Mouse (Mus musculus) yolk sac, embryonic 10.5 days (tissue): ENCODE results near the gene Cyp1a1.

ENCODE experiments used
- DNase-seq: peaks from one replicate; pipeline ENCODE4 v3.0.0-alpha.2; 2017; ENCODE audit warnings: low spot score

The Cyp1a1 gene

DNA sequence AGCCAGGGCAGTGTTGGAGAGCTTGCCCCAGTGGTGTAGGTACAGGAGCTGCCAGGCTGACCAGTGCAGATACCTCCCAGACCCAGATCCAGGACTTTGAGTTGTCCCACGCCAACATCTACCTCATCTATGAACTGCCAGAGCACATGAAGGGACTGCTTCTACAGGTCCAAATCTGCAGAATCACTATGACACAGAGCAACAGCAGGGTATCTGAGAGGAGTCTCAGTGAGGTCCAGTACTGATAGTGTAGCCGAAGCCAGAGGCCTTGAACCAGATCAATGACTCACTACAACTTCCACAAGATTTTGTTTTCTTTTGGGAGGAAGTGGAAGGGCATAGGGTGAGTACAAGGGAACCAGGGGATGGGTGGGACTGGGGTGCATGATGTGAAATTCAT is at the start of gene Cyp1a1:
Cyp1a1 (plus strand) TSS at position 178 of the 400 bp plus-strand sequence.
- DNase-seq, result no peak

- no peak for DNase-seq
Measured at GRCm38 (mm10) chr9:57638651-57639459, 48.9 kb upstream of the Cyp1a1 start.

GRCm38 (mm10) chr9:57639661-57640328 is 47.9 kb upstream of the Cyp1a1 start:
- DNase-seq, result no peak

DNA sequence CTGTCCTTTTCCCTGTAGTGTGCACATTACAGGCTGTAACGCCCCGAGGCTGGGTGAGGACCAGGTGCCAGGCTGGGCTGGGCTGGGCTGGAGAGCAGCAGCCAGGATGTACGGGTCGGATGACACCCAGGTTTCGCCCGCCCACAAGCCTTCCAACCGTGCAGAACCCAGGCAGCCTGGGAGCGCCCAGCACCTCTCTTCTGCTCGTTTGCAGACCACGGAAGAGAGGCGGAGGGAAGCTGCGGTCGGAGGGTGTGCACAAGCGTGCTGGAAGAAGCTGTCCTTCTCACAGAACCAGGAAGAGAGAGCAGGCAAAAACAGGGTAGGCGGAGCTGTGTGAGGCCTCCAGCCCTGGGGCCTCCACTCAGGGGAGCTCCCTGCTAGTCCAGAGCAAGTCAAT is 47.3 kb upstream of the Cyp1a1 start:
- peak; percentile 54 for DNase-seq

DNA sequence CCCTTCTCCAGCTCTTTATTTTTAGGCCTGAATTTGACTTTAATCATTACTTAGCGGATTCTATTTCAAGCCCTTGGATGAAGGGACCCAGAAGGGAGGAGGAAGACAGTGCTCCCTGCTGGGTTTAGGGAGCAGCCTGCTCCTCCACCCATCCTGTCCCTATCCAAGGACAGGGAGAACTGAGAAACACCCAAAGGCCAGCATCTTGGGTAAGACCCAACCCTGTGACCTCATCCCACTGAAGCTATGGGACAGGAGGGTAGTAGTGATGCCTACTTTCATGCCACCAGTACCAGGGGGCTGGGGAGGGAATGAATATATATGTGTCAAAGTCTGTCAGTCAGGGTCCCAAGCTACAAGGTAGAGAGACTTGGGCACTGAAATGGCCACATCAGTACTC is 46.7 kb upstream of the Cyp1a1 start:
- no peak for DNase-seq

- no peak for DNase-seq
Measured at GRCm38 (mm10) chr9:57641775-57642550, 45.8 kb upstream of the Cyp1a1 start.

DNA sequence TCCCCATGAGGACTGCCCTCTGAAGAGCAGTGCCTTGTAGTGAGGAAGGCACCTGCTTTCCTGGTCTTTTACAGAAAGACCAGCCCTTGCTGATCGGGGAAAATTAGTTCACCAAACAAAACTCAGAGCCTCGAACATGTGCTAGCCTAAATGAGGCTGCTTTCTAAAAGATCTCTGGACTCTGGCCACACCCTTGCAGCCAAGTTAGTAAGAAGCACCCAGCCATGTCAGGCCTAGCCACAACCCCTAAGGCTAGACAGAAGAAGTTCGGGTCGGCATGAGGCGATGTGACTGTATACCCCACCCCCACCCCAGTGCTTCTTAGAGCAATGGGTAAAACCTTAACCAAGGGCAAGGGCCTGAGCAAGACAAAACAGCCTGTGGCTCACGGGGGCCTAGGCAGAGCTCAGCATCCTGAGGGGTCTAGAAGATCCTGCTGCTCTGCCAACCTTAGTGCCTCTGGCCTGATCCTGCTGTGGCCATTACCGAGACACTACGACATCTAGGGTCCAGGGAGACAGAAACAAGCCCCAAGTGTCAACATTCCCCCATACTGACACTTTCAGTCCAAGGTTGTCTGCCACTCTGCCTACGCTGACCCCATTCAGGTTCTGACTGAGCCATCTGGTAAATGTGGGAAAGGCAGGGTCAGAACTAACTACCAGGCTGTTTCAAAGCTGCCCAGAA is 44.4 kb upstream of the Cyp1a1 start:
- no peak for DNase-seq

- DNase-seq, result no peak
Measured at GRCm38 (mm10) chr9:57643856-57644180, 43.9 kb upstream of the Cyp1a1 start.

- DNase-seq, result no peak
Measured at GRCm38 (mm10) chr9:57644442-57644943, 43.2 kb upstream of the Cyp1a1 start.

DNA sequence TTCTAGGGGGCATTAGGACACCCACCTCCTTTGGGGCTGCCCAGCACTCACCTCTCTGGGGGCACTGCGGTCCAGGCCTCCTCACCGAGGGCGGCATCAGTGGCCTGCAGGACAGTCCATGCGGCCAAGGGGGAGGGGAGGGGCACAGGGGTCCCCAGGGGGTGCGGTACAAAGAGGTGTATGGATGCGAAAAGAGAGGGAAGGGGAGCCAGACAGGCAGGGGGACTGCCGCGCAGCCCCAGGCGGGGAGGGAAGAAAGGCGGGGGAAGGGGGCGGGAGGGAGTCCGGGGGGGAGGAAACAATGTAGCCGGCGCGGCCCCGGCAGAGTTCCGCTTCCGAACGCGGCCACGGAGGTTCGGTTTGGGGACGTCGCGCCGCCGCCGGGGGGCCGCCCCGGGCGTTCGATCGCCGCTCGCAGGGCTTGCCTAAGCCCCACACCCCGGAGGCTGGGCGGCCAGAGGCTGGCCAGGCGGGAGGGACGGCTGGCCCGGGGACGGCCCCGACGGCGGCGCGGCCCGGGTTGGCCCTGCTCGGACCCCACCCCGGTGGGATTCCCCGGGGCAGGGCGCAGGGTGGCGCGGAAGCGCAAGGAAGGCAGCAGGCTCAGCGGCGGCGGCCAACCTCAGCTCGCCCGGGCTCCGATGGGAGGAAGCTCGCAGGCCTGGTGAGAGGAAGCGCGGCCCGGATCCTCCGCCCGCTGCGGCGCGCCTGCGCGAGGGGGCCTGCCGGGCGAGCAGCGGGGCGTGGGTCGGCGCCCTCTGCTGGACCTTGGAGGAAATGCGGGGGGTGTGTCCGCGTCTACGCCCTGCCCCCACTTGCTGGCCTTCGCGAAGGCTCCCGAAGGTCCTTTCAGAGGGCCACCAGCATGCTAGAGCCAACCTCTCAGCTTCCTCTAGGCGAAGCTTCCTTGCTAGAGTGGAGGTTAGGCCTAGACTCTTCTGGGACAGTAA is 42.5 kb upstream of the Cyp1a1 start:
- peak; percentile 91 for DNase-seq

DNA sequence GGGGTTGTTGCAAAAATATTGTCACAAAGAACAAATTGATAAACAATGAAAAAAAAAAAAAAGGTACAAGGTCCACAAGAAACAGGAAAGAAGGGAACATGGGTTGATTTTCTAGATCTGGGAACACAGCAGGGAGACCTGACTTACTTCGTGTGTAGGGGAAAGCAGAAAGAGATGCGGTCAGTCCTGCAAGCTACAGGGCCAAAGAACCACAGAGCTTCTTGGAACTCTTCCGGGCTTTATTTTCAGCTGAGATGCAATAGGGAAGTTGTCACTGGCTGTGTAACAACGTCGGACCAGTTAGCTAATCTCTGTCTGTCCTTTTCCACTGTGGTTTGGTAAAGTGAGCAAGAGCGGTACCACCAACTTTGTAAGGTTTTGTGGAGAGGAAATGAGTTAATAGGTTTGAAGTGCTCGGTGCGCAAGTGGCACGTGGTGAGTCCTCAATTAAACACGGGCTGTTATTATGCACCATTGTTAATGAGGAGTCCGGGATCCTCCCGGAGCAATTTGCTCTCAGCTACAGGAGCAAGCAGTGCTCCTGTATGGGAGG is 41.1 kb upstream of the Cyp1a1 start:
- DNase-seq, result no peak

- no peak for DNase-seq
Measured at GRCm38 (mm10) chr9:57647286-57648108, 40.2 kb upstream of the Cyp1a1 start.

- DNase-seq, result no peak
Measured at GRCm38 (mm10) chr9:57650130-57650785, 37.5 kb upstream of the Cyp1a1 start.

DNA sequence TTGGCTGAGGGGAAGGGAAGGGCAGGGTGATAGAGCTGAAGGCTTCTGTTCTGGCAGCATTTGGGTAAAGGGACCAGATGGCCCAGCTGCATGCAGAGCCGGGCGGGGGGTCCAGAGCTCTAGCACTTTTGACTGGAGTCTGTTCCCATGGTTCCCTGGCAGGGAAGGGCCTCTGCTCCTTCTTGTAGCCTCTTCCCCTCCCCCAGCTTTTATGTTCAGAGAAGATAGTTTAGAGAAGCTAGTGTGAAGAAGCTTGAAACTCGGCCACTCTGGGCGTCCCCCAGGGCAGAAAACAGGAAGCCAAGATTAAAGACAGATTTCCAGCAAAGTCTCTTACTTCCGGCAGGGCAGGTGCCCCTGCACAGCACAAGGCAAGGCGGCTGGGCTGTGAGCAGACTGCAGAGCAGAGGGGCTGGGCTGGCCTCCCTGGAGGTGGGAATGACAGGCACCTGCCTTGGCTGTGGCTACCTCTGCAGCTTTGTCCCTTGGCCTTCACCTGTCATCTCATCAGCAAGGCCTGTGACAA is 36.9 kb upstream of the Cyp1a1 start:
- DNase-seq, result no peak

DNA sequence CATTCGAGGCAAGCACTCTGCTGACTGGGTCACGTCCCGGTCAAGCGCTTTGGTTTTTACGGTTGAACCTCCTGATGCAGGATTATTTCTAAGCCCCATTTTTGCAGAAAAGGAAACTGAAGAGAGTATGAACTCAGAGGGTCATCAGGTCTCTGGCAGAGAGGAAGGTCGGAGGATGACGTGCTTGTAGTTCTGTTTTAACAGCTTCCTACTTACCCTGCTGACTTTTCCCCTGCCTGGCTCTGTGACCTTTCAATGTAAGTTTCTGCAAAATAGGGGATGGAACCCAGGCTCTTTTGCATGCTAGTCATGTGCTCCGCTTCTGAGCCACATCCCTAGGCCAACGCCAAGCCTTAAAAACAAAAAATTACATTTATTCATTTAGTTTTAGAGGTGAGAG is 35.4 kb upstream of the Cyp1a1 start:
- DNase-seq, result no peak

DNA sequence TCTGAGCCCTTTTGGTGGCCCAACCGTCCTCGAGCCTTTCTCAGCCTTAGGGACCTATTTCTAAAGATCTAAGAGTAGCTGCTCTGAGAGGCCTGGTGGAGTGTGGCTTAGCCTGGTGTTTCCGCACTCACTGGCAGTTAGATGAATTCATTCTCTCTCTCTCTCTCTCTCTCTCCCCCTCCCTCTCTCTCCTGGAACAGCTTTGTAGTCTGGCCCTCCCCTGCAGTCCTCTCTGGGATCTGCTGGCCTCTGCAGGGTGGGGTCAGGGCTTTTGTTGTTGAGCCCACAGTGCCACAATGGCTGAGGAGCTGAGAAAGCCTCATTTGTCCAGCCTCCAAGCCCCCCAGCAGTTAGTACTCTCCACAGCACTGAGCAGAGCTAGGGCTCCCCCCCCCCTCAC is 34.9 kb upstream of the Cyp1a1 start:
- DNase-seq, result no peak

- DNase-seq, result no peak
Measured at GRCm38 (mm10) chr9:57653283-57653682, 34.4 kb upstream of the Cyp1a1 start, which contains the start of gene Csk. TSS of gene Csk (minus strand) at chr9:57653631.

DNA sequence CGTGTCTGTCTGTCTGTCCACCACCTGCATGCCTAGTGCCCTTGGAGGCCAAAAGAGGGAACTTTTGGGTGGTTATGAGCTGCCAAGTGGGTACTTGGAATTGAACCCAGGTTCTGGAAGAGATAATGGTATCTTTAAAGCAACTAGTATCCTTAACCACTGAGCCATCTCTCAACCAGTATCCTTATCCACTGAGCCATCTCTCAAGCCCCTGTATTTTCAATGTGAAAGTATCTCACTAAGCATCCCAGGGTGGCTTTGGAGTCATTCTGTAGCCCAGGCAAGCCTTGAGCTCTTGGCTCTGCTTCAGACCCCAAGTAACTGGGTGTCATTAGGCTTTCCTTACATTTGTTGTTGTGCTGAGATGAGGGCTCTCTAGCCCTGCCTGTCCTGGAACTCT is 32.8 kb upstream of the Cyp1a1 start:
- DNase-seq, result no peak

DNA sequence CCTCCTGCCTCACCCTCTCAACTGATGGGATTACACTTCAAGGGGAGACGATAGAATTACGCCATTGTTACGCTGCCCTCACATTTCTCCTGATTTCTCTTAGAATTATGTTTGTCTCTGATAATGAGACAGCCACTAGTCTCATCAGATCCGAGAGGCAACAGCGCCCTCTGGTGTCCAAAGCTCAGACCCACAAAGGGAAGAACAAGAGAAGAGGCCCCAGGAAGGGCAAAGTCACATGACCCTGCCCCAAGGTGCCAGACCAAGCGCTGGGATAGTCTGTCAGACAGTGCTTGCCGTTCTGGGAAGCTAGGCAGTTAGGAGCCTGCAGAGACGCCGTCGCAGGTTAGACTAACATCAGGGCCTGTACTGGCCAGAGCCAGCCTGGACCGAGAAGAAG is 32.0 kb upstream of the Cyp1a1 start:
- peak; percentile 88 for DNase-seq
